Mouse (Mus musculus) embryonic fibroblast, embryonic 13.5 days (primary cell): ENCODE measurements around the gene Map4k3.

ENCODE experiments used
- CTCF ChIP-seq: IDR thresholded peaks from 2 replicates; pipeline ENCODE4 v1.5.1; 2011; ENCODE audit warnings: mild to moderate bottlenecking, control low read depth, low read length, moderate library complexity, borderline replicate concordance; ENCODE audit not compliant: insufficient read depth
- POLR2A ChIP-seq: IDR thresholded peaks from 2 replicates; pipeline ENCODE4 v1.6.1; 2011; ENCODE audit warnings: low read depth, mild to moderate bottlenecking, control low read depth, low read length, moderate library complexity

- TF ChIP-seq POLR2A (no peak), CTCF (no peak)
Observed at GRCm38 (mm10) chr17:80619556-80619955, 108.7 kb downstream of the Map4k3 start.
